Mouse (Mus musculus): ENCODE results near the gene Pgrmc2.

Pgrmc2 gene

GRCm38 (mm10) chr3:41082885-41083789 lies at the start of gene Pgrmc2:
Gene Pgrmc2, minus strand, starts transcription at chr3:41083046.
- DNase-seq (ENCODE audit: low read depth) = peak; percentile 90

- no peak for DNase-seq (ENCODE audit: low read depth)
Measured at GRCm38 (mm10) chr3:41124000-41124294, 41.1 kb upstream of the Pgrmc2 start.

- DNase-seq (ENCODE audit: low read depth) = no peak
Measured at GRCm38 (mm10) chr3:41123190-41123999, 40.5 kb upstream of the Pgrmc2 start.

GRCm38 (mm10) chr3:41118173-41118572 lies 35.3 kb upstream of the Pgrmc2 start:
- DNase-seq (ENCODE audit: low read depth) = no peak

- DNase-seq (ENCODE audit: low read depth) = no peak
Measured at GRCm38 (mm10) chr3:41117447-41117846, 34.6 kb upstream of the Pgrmc2 start.

GRCm38 (mm10) chr3:41113186-41113585 lies 30.3 kb upstream of the Pgrmc2 start:
- no peak for DNase-seq (ENCODE audit: low read depth)

GRCm38 (mm10) chr3:41108306-41108785 lies 25.5 kb upstream of the Pgrmc2 start:
- DNase-seq (ENCODE audit: low read depth) = no peak

GRCm38 (mm10) chr3:41107600-41108305 lies 24.9 kb upstream of the Pgrmc2 start:
- DNase-seq (ENCODE audit: low read depth) = no peak

- DNase-seq (ENCODE audit: low read depth) = no peak
Measured at GRCm38 (mm10) chr3:41101905-41102304, 19.1 kb upstream of the Pgrmc2 start.

- DNase-seq (ENCODE audit: low read depth) = no peak
Measured at GRCm38 (mm10) chr3:41100157-41100556, 17.3 kb upstream of the Pgrmc2 start.

GRCm38 (mm10) chr3:41099672-41100071 lies 16.8 kb upstream of the Pgrmc2 start:
- no peak for DNase-seq (ENCODE audit: low read depth)

GRCm38 (mm10) chr3:41093210-41093609 lies 10.4 kb upstream of the Pgrmc2 start:
- no peak for DNase-seq (ENCODE audit: low read depth)

GRCm38 (mm10) chr3:41092311-41092710 lies 9.5 kb upstream of the Pgrmc2 start:
- no peak for DNase-seq (ENCODE audit: low read depth)

- no peak for DNase-seq (ENCODE audit: low read depth)
Measured at GRCm38 (mm10) chr3:41090839-41091238, 8.0 kb upstream of the Pgrmc2 start.

- DNase-seq (ENCODE audit: low read depth) = no peak
Measured at GRCm38 (mm10) chr3:41087071-41087470, 4.2 kb upstream of the Pgrmc2 start.

- DNase-seq (ENCODE audit: low read depth) = no peak
Measured at GRCm38 (mm10) chr3:41084421-41084820, 1.6 kb upstream of the Pgrmc2 start.

GRCm38 (mm10) chr3:41083790-41084112 lies 905 bp upstream of the Pgrmc2 start:
- DNase-seq (ENCODE audit: low read depth) = peak; percentile 12

- DNase-seq (ENCODE audit: low read depth) = peak; percentile 4
Measured at GRCm38 (mm10) chr3:41082520-41082884, 344 bp downstream of the Pgrmc2 start.

GRCm38 (mm10) chr3:41081474-41082301 lies 1.2 kb downstream of the Pgrmc2 start:
- DNase-seq (ENCODE audit: low read depth) = peak; percentile 28

- peak; percentile 14 for DNase-seq (ENCODE audit: low read depth)
Measured at GRCm38 (mm10) chr3:41080724-41081123, 2.1 kb downstream of the Pgrmc2 start.

- no peak for DNase-seq (ENCODE audit: low read depth)
Measured at GRCm38 (mm10) chr3:41078673-41079072, 4.2 kb downstream of the Pgrmc2 start.

GRCm38 (mm10) chr3:41075376-41075775 lies 7.5 kb downstream of the Pgrmc2 start:
- DNase-seq (ENCODE audit: low read depth) = no peak

Data from c-Kit-positive CD71-negative TER-119-negative erythroid progenitor cells, embryonic 14.5 days (primary cell).